Mouse (Mus musculus) forebrain, embryonic 14.5 days (tissue): ENCODE measurements around the gene C1rl. TPM values are rescaled to one million over a fixed set of nuclear protein-coding genes. Genes with fewer than 3 reads are reported as not detected.
A peak's percentile ranks its signal among the peaks of the same experiment; 100 is the strongest.
"Not testable (repeated sequence)": the region's sequence is repeated elsewhere in the genome, so short reads cannot be mapped to it uniquely, and the experiment has no call there.

ENCODE experiments used
- ATAC-seq: fragments of 200-750 bp; cut with Nextera tagmentation; 2 replicates; pipeline ENCODE4 v1.8.0; 2017; ENCODE audit warnings: mild to moderate bottlenecking, moderate library complexity
- DNase-seq: peaks from one replicate; pipeline ENCODE4 v3.0.0-alpha.2; 2015; ENCODE audit warnings: low spot score
- H3K27ac ChIP-seq: fragments of 300-500 bp; sonication (generic); 2 replicates; pipeline ENCODE4 v1.5.1; 2014; ENCODE audit warnings: low read depth, mild to moderate bottlenecking, control low read depth, low read length, moderate library complexity
- H3K27me3 ChIP-seq: fragments of 300-500 bp; sonication (generic); replicated peaks from 2 replicates; pipeline ENCODE4 v1.6.1; 2014; ENCODE audit warnings: low read length, control low read depth, mixed read lengths; ENCODE audit not compliant: control insufficient read depth, insufficient read depth
- H3K36me3 ChIP-seq: fragments of 300-500 bp; sonication (generic); 2 replicates; pipeline ENCODE4 v1.6.1; 2014; ENCODE audit warnings: low read length, control low read depth; ENCODE audit not compliant: control insufficient read depth, insufficient read depth
- H3K4me1 ChIP-seq: fragments of 300-500 bp; sonication (generic); 2 replicates; pipeline ENCODE4 v1.6.1; 2014; ENCODE audit warnings: antibody characterized with exemption, low read length, control low read depth; ENCODE audit not compliant: control insufficient read depth, insufficient read depth
- H3K4me2 ChIP-seq: fragments of 300-500 bp; sonication (generic); 2 replicates; pipeline ENCODE4 v1.6.1; 2014; ENCODE audit warnings: mild to moderate bottlenecking, control low read depth, low read length
- H3K4me3 ChIP-seq: fragments of 300-500 bp; sonication (generic); 2 replicates; pipeline ENCODE4 v1.5.1; 2014; ENCODE audit warnings: low read depth, low read length, control low read depth
- H3K9ac ChIP-seq: fragments of 300-500 bp; sonication (generic); 2 replicates; pipeline ENCODE4 v1.6.1; 2014; ENCODE audit warnings: mild to moderate bottlenecking, low read length, control low read depth, moderate library complexity
- H3K9me3 ChIP-seq: fragments of 300-500 bp; sonication (generic); replicated peaks from 2 replicates; pipeline ENCODE4 v1.6.1; 2016; ENCODE audit warnings: low read length, control low read depth, mixed read lengths; ENCODE audit not compliant: control insufficient read depth
- WGBS: fragments of 180-500 bp; shearing (Covaris S2); extraction: QIAGEN DNeasy Blood & Tissue Kit; methylation state at CpG from one replicate; pipeline ENCODE4 v1.1.7; 2014; 5-methylcytosine and 5-hydroxymethylcytosine counted together
- polyA plus RNA-seq: library from polyadenylated mRNA; unstranded; fragments of >200 nt; fragmentation: Nextera tagmentation; extraction: Ambion mirVana; gene quantifications from 2 replicates; pipeline ENCODE4 v1.2.1, GENCODE M21; 2014

C1rl gene
- polyA plus RNA-seq, 1 experiment from 2014 or later, result 0.17 TPM

- no peak overlapping the region for H3K9ac ChIP-seq
- ATAC-seq (no peak), DNase-seq (no peak)
- WGBS, result 79% methylated on average over 6 of the region's 6 CpGs
- H3K36me3 ChIP-seq, result no peaks in the 10 kb centered on the region
- no peak overlapping the region for H3K4me3 ChIP-seq
- H3K9me3 ChIP-seq, result no peaks in the 10 kb centered on the region
- no peaks in the 10 kb centered on the region for H3K27me3 ChIP-seq
- H3K4me1 ChIP-seq, result no peaks in the 10 kb centered on the region; the same call in 1 of the 2 replicates
- H3K4me2 ChIP-seq, result peak overlapping the region; percentile 58; the same call in 1 of the 2 replicates
- no peak overlapping the region for H3K27ac ChIP-seq
These were observed 27.2 kb upstream of the C1rl start for GRCm38 (mm10) chr6:124465729-124466128.

GRCm38 (mm10) chr6:124471121-124471520, 21.8 kb upstream of the C1rl start:
- Histone ChIP-seq H3K9ac (no peak overlapping the region), H3K36me3 (no peaks in the 10 kb centered on the region), H3K4me1 (no peaks in the 10 kb centered on the region), H3K4me2 (no peak overlapping the region), H3K4me3 (no peak overlapping the region), H3K27ac (no peak overlapping the region), H3K9me3 (no peaks in the 10 kb centered on the region), H3K27me3 (no peaks in the 10 kb centered on the region)
- no peak for DNase-seq
- ATAC-seq, result no peak
- WGBS, result 88% methylated on average over 3 of the region's 3 CpGs

GRCm38 (mm10) chr6:124471783-124472638, 20.9 kb upstream of the C1rl start:
- H3K36me3 ChIP-seq, ATAC-seq, H3K27me3 ChIP-seq, H3K9ac ChIP-seq, H3K4me1 ChIP-seq, H3K4me2 ChIP-seq, H3K4me3 ChIP-seq, DNase-seq, H3K27ac ChIP-seq, H3K9me3 ChIP-seq: not testable (repeated sequence)
- 78% methylated on average over 6 of the region's 6 CpGs for WGBS

GRCm38 (mm10) chr6:124472801-124473200, 20.1 kb upstream of the C1rl start:
- no peak overlapping the region for H3K9ac ChIP-seq
- no peaks in the 10 kb centered on the region for H3K27me3 ChIP-seq
- H3K36me3 ChIP-seq, result no peaks in the 10 kb centered on the region
- no peaks in the 10 kb centered on the region for H3K9me3 ChIP-seq
- ATAC-seq (no peak), DNase-seq (no peak)
- H3K4me1 ChIP-seq, result no peaks in the 10 kb centered on the region
- 32% methylated on average over 6 of the region's 6 CpGs for WGBS
- no peak overlapping the region for H3K27ac ChIP-seq
- no peak overlapping the region for H3K4me2 ChIP-seq
- H3K4me3 ChIP-seq, result no peak overlapping the region

GRCm38 (mm10) chr6:124474621-124475020, 18.3 kb upstream of the C1rl start:
- Histone ChIP-seq H3K27me3 (no peaks in the 10 kb centered on the region), H3K9ac (no peak overlapping the region), H3K4me3 (no peak overlapping the region), H3K4me1 (no peaks in the 10 kb centered on the region), H3K4me2 (no peak overlapping the region), H3K9me3 (no peaks in the 10 kb centered on the region), H3K27ac (no peak overlapping the region), H3K36me3 (no peaks in the 10 kb centered on the region)
- 88% methylated on average over 11 of the region's 11 CpGs for WGBS
- DNase-seq (no peak), ATAC-seq (no peak)

- not testable (repeated sequence) for H3K4me1 ChIP-seq, H3K27me3 ChIP-seq, H3K9me3 ChIP-seq, H3K9ac ChIP-seq, H3K27ac ChIP-seq, H3K4me2 ChIP-seq, H3K4me3 ChIP-seq, ATAC-seq, DNase-seq, H3K36me3 ChIP-seq
- WGBS, result 94% methylated on average over 11 of the region's 11 CpGs
These were observed 17.4 kb upstream of the C1rl start for GRCm38 (mm10) chr6:124475335-124476075.

- Histone ChIP-seq H3K36me3 (no peaks in the 10 kb centered on the region), H3K4me3 (no peak overlapping the region), H3K4me2 (no peak overlapping the region), H3K27ac (no peak overlapping the region), H3K4me1 (no peaks in the 10 kb centered on the region), H3K9ac (no peak overlapping the region), H3K9me3 (no peaks in the 10 kb centered on the region), H3K27me3 (no peaks in the 10 kb centered on the region)
- no peak for ATAC-seq
- 67% methylated on average over 7 of the region's 7 CpGs for WGBS
- no peak for DNase-seq
These were observed 16.7 kb upstream of the C1rl start for GRCm38 (mm10) chr6:124476216-124476615.

GRCm38 (mm10) chr6:124476796-124477195, 16.1 kb upstream of the C1rl start:
- Histone ChIP-seq H3K27ac (no peak overlapping the region), H3K36me3 (no peaks in the 10 kb centered on the region), H3K9me3 (no peaks in the 10 kb centered on the region), H3K4me3 (no peak overlapping the region), H3K4me1 (no peaks in the 10 kb centered on the region), H3K27me3 (no peaks in the 10 kb centered on the region), H3K4me2 (no peak overlapping the region), H3K9ac (no peak overlapping the region; the same call in 1 of the 2 replicates)
- DNase-seq (no peak), ATAC-seq (no peak)
- 88% methylated on average over 11 of the region's 11 CpGs for WGBS

GRCm38 (mm10) chr6:124477221-124477655, 15.7 kb upstream of the C1rl start:
- Histone ChIP-seq H3K36me3 (no peaks in the 10 kb centered on the region), H3K4me1 (no peaks in the 10 kb centered on the region), H3K27ac (no peak overlapping the region), H3K27me3 (no peaks in the 10 kb centered on the region), H3K4me3 (no peak overlapping the region), H3K4me2 (no peak overlapping the region), H3K9ac (no peak overlapping the region), H3K9me3 (no peaks in the 10 kb centered on the region)
- ATAC-seq (no peak), DNase-seq (no peak)
- 71% methylated on average over 5 of the region's 5 CpGs for WGBS
